Mouse (Mus musculus) c-Kit-positive CD71-positive TER-119-negative erythroid progenitor cells, embryonic 14.5 days (primary cell): ENCODE measurements around the gene Uhmk1.

Source experiments
- DNase-seq: peaks from one replicate; pipeline ENCODE4 v3.0.0-alpha.2; 2013; ENCODE audit warnings: low read depth

Gene Uhmk1

GRCm38 (mm10) chr1:170174814-170175332 is 40.3 kb downstream of the Uhmk1 start, which contains the start of gene Uap1:
TSS of gene Uap1 (minus strand) at chr1:170174957.
- DNase-seq = peak; percentile 93

DNA sequence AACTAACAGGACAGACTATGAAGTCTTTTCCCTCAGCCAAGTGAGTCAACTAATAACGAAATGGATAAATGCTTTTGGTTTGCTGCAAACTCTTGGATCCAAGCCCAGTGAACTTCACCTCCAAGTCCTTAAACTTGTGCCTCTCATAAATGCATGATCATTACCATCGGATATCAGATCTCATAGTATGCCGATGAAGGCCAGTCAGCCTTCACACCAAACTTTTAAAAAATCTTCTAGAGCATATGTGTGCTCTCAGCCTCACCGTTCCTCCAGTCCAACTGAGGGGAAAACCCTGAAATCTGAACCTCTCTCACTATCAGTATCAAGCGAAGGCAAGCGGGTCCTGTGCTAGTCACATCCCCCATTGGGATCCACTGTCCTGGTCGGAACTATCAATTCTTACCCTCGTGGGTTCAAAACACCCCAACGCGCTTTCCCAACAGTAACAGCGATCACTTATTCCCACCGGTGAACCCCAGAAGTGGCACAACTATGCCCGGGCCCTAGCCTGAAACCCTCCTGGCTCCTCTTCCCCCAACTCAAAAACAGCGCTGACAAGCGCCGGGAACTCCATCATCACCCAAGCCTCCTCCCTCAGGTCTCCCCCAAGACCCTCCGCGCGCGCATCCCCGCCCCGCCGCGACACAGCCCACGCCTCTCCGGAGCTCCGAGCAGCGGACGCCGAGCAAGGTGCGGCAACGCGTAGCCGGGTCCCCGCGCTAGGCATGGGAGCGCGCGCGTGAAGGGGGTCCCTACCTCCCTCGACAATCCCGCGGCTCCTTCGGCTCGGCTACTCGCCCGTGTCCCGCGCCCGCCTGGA is 41.0 kb downstream of the Uhmk1 start:
- peak; percentile 31 for DNase-seq

GRCm38 (mm10) chr1:170167781-170168180 is 47.4 kb downstream of the Uhmk1 start:
- no peak for DNase-seq

DNA sequence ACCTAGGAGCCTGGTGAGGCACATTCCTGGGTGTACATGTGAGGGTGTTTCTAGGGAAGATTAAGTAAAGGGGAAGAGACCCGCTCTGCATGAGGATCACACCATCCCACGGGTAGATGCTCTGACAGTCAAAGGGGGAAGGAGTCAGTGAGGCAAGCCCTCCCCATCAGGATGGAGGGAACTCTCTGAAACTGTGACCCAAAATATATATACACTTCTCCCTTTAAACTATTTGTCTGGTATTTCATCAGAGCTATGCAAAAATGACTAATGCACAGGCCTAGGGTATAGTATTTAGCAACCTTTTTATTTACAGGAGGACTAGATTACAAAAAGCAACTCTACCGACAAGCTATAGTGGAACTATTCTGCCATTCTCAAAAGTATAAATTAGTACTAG is 50.3 kb downstream of the Uhmk1 start:
- no peak for DNase-seq

GRCm38 (mm10) chr1:170164053-170164614 is 51.1 kb downstream of the Uhmk1 start:
- no peak for DNase-seq

DNA sequence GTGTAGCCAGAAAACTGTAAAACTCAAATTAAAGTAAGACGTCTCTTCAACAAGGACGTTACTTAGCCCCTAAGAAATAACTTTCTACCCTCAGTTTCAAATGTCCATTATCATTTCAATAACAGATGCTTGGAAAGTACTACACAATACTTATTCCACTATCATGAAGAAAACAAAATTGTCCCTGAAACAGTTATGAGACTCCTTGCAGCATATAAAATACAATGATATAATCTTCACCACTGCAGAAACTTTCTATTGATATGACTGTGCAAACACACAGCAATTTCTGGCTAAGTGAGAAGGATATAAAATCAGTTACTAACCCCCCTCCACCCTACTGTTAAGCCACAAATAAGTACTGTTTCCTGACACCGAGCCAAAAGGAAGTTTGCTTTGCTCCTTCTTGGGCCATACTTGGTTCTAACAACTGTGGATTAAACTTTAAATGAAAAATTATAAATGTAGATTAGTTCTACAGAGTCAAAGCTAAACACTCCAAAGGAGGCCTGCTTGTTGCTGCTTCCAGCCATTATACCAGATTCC is 51.7 kb downstream of the Uhmk1 start:
- no peak for DNase-seq

DNA sequence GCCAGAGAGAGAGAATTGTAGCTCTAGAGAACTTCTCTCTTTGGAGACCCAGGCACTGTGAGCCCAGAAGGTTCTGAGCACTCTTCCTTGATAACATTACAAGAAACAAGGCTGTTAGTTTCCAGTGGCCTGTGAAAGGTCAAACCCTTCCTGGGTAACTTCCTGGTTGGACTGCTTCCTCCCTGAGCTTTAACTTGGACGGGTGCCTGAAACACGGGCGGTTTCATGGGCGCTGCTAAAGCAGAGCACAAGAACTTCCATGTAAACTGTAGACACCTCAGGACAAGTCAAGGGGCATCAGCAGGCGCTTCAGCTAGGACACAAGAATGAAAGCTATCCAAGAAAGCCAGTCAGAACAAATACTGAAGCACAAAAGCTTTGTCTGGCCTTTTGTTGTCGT is 53.3 kb downstream of the Uhmk1 start:
- DNase-seq = no peak

- no peak for DNase-seq
Measured at GRCm38 (mm10) chr1:170160397-170160938, 54.7 kb downstream of the Uhmk1 start.

DNA sequence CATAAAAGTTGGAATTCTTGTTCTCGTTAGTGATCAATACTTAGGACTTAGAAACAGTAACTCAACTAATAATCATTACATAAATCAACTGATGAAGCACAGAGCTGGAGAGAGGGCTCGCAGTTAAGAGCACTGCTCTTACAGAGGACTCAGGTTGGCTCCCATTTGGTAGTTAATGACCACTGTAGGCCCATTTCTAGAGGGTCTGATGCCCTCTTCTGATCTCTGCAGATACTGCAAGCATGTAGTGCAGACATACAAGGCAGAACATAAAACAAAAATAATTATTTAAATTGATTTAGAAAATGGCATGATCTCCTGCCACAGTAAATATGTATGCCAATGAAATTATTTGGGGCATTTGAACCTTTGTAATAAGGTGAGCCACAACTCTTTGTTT is 55.5 kb downstream of the Uhmk1 start:
- no peak for DNase-seq

GRCm38 (mm10) chr1:170155761-170156160 is 59.4 kb downstream of the Uhmk1 start:
- DNase-seq = no peak

GRCm38 (mm10) chr1:170155298-170155697 is 59.9 kb downstream of the Uhmk1 start:
- no peak for DNase-seq

DNA sequence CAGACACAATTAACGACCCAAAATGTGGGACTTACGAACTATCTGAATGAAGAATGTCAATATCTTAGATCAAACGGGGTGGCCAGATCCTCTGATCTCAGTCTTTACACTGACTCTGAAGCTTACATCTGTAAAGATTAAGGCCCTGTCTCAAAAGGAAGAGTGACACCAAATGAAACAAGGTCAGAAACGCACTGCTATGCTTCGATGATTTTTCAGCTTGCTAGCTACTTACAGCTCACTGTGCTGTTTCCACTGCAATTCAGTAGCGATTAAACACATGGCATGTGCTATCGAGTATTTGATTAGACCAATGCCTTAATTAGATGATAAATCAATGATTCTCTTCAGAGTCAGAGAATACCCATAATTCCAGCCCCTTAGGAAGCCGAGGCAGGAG is 61.2 kb downstream of the Uhmk1 start:
- no peak for DNase-seq

GRCm38 (mm10) chr1:170152552-170152951 is 62.6 kb downstream of the Uhmk1 start:
- no peak for DNase-seq

DNA sequence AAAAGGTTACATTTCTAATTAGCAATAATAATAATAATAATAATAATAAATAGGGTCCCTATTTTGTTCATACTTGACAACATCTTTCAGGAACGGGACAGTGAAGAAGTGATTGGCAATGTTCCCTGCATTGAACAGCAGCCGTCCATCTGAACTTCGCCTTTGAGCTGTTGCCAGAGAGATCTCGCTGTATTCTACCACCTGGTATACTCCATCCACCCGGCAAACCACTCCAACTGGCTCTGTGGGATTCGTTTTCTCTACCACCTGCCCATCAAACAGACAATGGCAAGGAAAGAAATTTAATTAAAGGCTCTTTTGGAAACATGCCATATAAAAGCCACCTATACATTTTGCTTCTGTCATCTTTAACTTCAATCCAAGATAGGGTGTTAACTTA is 64.3 kb downstream of the Uhmk1 start:
- no peak for DNase-seq

- DNase-seq = no peak
Measured at GRCm38 (mm10) chr1:170149756-170150155, 65.4 kb downstream of the Uhmk1 start.

DNA sequence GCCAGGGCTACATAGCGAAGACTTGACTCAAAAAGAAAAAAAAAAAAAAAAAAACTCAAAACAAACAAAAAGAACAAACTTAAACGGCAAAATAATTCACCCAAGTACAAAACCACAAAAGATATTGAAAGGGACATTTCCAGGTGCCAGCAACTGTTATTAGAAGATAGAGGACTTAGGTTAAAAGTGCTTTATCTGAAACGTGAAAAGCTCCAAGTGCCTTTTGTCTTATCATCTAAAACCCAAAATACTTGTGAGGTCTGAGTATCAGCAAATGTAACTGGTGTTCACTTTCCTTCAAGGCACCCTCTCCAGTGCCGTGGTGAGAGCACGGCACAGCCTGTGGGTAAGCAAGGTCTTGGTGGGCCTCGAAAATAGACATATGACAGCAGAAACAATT is 66.7 kb downstream of the Uhmk1 start:
- DNase-seq = peak; percentile 41

DNA sequence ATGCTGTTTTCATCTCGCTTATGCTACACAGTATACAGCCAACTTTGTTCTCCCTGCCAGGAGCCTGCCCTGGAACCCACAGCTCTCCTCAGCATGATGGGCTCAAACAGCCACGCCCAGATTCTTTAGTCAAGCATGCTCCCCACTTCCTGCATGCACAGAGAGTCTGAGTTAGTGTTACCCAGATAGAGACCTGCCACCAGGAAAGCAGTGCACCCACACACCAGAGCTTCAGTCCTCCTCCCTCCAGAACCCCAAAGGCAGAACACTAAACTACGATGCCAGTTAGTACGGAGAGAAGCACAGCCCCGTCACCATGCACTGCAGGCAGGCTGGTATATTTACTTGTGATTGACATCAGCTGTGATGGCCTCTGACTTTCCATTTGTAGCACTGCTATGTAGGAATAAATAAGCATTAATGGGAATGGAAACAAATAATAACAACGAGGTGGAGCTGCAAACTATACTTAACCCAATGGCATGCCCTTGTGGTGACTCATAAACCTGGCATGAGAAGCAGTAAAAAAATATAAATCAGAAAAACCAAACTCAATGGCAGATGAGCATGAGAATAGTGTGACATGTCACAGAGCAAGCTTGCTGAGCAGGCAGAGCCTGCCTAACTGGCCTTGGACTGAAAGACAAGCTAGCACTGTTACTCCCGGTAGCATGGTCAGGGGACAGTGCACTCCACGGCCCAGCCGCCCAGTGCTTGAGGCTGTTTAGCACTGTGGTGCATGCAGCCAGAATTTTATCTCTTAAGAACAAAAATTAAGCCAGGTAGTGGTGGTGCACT is 67.3 kb downstream of the Uhmk1 start:
- DNase-seq = no peak

- no peak for DNase-seq
Measured at GRCm38 (mm10) chr1:170145606-170146005, 69.6 kb downstream of the Uhmk1 start.
